Mouse (Mus musculus): ENCODE results near the gene Trpv1. TPM values are rescaled to one million over a fixed set of nuclear protein-coding genes. Genes with fewer than 3 reads are reported as not detected.

Gene Trpv1
- polyA plus RNA-seq (2015; fragmentation: Nextera tagmentation; extraction: Ambion mirVana): 0.10 TPM in 2 replicates

DNA sequence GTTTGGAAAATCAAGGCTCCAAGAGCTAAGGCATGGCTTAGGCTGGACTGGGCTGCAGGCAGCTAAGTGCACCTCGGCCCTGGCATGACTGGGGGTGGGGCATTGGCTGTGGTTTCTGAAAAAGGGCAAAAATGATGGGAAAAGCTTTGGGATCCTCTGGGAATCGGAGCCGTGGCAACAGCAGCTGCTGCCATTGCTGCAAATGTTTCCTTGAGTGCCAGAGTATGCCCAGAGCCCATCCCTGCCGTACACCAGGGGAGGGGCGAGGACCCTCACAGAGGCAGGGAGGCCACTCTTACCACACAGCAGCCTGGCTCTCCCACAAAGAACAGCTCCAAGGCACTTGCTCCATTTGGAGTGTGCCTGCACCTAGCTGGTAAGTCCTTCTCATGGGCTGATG lies at the start of gene Trpv1:
Gene Trpv1, plus strand, starts transcription at position 301 of the 400 bp plus-strand sequence.
- Histone ChIP-seq H3K9ac (no peak within 1 kb of the TSS), H3K9me3 (no peaks in the 10 kb centered on the region), H3K4me3 (replicated peaks) (no peak within 1 kb of the TSS), H3K4me2 (replicated peaks) (no peak within 1 kb of the TSS), H3K27me3 (replicated peaks) (no peaks in the 10 kb centered on the region), H3K4me1 (replicated peaks) (peaks cover 4% of the 10 kb centered on the region; the same call in 1 of the 2 replicates), H3K27ac (no peak within 1 kb of the TSS), H3K36me3 (no peaks in the 10 kb centered on the region)
- ATAC-seq: no peak
- 79% methylated on average over 5 of the region's 5 CpGs for WGBS

DNA sequence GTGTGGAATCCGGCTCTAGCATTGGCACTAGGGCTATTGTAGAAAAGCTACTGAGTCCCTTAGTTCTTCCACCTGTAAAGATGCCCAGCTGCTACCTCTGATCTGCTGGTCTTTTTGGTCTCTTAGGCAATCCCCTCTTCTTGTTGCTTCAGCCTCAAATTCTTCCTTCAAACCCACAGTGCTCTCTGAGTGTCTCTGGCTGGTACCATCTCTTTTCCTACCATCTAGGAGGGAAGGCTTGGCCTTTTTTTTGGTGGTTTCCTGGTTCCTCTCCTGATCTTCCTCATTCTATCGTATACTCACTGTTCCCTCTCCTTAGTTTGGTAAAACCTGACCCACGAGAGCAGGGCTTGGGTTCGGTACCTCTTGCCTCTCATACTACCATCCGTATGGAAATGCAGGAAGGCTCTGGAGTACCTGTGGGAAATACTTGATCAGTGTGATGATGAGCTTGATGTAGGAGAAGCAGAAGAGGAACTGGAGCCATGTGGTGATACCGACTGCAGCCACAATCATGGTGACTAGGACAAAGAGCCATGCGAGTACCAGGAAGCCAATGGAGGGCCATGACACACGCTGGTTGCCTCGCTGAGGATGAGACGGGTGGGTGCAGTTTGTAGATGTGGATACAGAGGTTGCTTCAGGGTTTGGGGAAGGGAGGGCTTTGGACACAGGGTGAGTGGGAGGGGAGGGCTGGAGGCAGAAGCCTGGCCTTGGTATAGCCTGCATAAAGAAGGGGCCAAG lies 48.0 kb upstream of the Trpv1 start:
- peaks cover 13% of the 10 kb centered on the region for H3K36me3 ChIP-seq
- no peaks in the 10 kb centered on the region for H3K27me3 ChIP-seq (replicated peaks)
- no peak overlapping the region for H3K9ac ChIP-seq
- H3K4me3 ChIP-seq (replicated peaks): no peak overlapping the region
- no peaks in the 10 kb centered on the region for H3K4me1 ChIP-seq (replicated peaks)
- no peak overlapping the region for H3K4me2 ChIP-seq (replicated peaks)
- no peak for ATAC-seq
- no peaks in the 10 kb centered on the region for H3K9me3 ChIP-seq
- H3K27ac ChIP-seq: no peak overlapping the region
- WGBS: 91% methylated on average over 10 of the region's 10 CpGs

DNA sequence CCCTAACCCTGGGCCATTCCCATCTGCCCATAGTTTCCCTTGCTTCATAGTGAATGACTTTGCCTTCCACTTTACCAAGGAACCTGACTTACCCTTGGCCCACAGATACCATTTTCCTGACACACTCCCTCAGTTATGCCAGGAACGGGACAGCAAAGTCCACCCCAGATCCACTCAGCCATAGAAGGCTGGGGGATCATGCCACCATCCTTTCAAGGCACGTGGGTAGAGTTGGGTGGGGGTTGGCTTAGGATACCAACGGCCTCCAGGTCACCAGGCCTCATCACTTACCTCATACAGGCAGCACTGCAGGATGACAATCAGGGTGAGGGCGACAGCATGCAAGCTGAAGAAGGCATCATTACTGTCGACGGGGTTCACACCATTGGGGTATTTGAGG lies 46.9 kb upstream of the Trpv1 start:
- no peak overlapping the region for H3K4me3 ChIP-seq (replicated peaks)
- H3K27ac ChIP-seq: no peak overlapping the region
- WGBS: 91% methylated on average over 6 of the region's 6 CpGs
- H3K36me3 ChIP-seq: peaks cover 9% of the 10 kb centered on the region
- H3K4me1 ChIP-seq (replicated peaks): no peaks in the 10 kb centered on the region
- H3K9ac ChIP-seq: no peak overlapping the region
- H3K9me3 ChIP-seq: no peaks in the 10 kb centered on the region
- no peak for ATAC-seq
- H3K4me2 ChIP-seq (replicated peaks): no peak overlapping the region
- H3K27me3 ChIP-seq (replicated peaks): no peaks in the 10 kb centered on the region

DNA sequence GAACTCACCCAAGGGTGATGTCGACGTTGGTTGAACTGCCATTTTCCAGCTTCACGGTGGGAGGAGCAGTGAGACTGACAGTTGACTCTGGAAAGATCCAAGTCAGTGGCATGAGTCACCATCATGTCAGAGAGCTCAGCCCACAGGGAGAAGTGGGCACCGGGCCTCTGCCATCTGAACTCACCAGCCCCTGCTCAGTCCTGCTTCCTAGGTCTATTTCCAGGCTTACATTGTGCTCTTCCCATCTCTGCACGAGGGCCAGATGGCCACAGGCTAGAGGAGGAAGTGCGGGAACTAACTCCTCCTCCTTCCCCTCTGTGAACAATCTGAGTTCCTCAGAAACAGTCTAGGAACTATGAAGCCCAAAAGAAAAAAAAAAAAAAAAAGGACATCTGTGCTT lies 41.0 kb upstream of the Trpv1 start:
- H3K36me3 ChIP-seq: peaks cover 5% of the 10 kb centered on the region; the same call in 1 of the 2 replicates
- no peaks in the 10 kb centered on the region for H3K27me3 ChIP-seq (replicated peaks)
- WGBS: 74% methylated on average over 6 of the region's 6 CpGs

DNA sequence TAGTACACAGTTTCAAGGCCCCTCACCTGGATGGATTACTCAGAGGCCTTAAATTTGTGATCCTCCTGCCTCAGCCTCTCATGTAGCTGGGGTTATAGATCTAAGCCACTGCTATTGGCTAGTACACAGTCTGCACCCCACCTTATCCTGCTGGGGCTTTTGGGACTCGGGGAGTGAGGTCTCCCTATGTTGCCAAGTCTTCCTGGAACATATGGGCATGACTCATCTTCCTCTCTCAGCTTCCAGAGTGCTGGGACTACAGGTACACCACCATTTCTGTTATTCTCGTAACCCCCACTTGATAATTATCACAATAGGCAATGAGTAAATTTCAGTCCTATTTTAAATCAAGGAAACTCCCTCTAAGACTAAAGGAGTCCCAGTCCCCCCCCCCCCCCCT lies 39.6 kb upstream of the Trpv1 start:
- WGBS: 68% methylated on average over 2 of the region's 2 CpGs
- H3K4me3 ChIP-seq (replicated peaks): no peak overlapping the region
- no peaks in the 10 kb centered on the region for H3K27me3 ChIP-seq (replicated peaks)
- 0 out of 2 replicates have a peak, but pooled peaks cover 6% of the 10 kb centered on the region for H3K4me1 ChIP-seq (replicated peaks)
- no peak overlapping the region for H3K27ac ChIP-seq
- no peak overlapping the region for H3K9ac ChIP-seq
- H3K4me2 ChIP-seq (replicated peaks): no peak overlapping the region
- no peak for ATAC-seq
- no peaks in the 10 kb centered on the region for H3K9me3 ChIP-seq
- peaks cover 5% of the 10 kb centered on the region; the same call in 1 of the 2 replicates for H3K36me3 ChIP-seq

More for the DNA sequence above, 41.0 kb upstream of the Trpv1 start:
- no peaks in the 10 kb centered on the region for H3K9me3 ChIP-seq
- H3K27ac ChIP-seq: no peak overlapping the region
- 0 out of 2 replicates have a peak, but pooled peaks cover 6% of the 10 kb centered on the region for H3K4me1 ChIP-seq (replicated peaks)
- H3K4me3 ChIP-seq (replicated peaks): no peak overlapping the region
- H3K4me2 ChIP-seq (replicated peaks): no peak overlapping the region
- no peak for ATAC-seq
- H3K9ac ChIP-seq: no peak overlapping the region

DNA sequence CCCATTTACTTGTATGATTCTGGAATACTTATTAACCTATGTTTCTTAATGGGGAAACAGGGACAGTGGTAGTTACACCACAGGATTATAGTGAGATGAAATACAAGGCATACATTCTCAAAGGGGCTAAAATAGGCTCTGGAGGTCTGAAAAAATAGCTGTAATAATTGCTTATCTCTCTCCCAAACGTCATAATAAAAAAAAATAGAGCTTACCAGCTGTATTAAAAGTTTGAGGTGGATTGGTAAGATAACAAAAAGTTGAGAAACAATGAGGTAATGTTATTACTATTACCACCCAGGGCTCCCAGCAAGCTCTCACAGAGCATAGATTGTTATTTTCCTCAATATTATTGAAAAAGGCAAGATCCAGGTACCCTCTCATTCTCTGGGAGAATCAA lies 35.9 kb upstream of the Trpv1 start:
- Histone ChIP-seq H3K4me2 (replicated peaks) (peak overlapping the region; percentile 98), H3K9ac (peak overlapping the region; percentile 51), H3K27me3 (replicated peaks) (no peaks in the 10 kb centered on the region), H3K36me3 (no peaks in the 10 kb centered on the region), H3K4me3 (replicated peaks) (peak overlapping the region; percentile 79), H3K9me3 (no peaks in the 10 kb centered on the region), H3K27ac (no peak overlapping the region), H3K4me1 (replicated peaks) (peaks cover 11% of the 10 kb centered on the region; the same call in 1 of the 2 replicates)
- ATAC-seq: no peak
- WGBS: 0% methylated on average over 1 of the region's 1 CpGs

DNA sequence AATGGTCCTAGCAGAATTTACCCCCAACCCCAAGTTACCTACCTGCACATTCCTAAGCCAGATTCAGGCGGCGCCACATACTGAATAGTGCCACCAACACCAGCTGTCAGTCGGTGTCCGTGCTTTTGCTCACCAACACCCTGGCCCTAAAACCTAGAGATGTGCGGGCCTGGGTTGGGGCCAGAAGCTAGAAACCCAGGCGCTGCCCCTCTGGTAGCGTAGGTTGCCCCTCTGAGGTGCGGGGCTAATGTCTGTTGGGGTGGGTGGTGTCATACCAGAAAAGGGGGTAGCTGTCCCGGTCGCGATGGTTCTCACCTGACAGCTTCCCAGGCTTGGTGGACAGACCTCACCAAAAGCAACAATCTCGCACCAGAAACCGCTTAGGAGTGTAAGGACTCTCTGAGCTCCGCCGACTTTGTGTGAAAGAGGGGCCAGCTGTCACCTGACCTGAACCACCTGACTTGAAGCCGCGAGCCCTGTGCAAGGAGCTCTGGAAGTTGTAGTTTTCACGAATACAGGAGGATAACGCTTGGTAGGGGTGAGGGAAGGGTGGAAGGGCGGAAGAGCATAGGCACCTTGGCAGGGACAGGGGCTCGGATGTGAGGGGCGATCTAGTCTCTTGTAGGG lies 35.4 kb upstream of the Trpv1 start, which contains the start of gene Ctns:
Gene Ctns, minus strand, starts transcription at position 440 of the 627 bp plus-strand sequence.
- Histone ChIP-seq H3K4me1 (replicated peaks) (peaks cover 11% of the 10 kb centered on the region; the same call in 1 of the 2 replicates), H3K27me3 (replicated peaks) (no peaks in the 10 kb centered on the region), H3K4me2 (replicated peaks) (peak within 1 kb of the TSS; percentile 98), H3K36me3 (no peaks in the 10 kb centered on the region), H3K4me3 (replicated peaks) (peak within 1 kb of the TSS; percentile 79), H3K9me3 (no peaks in the 10 kb centered on the region), H3K27ac (peak within 1 kb of the TSS; percentile 44; the same call in 1 of the 2 replicates), H3K9ac (peak within 1 kb of the TSS; percentile 81)
- ATAC-seq: peak; percentile 98
- WGBS: under 1% methylated on average over 22 of the region's 22 CpGs

- 0% methylated on average over 32 of the region's 32 CpGs for WGBS
- Histone ChIP-seq H3K9me3 (no peaks in the 10 kb centered on the region), H3K4me3 (replicated peaks) (peak within 1 kb of the TSS; percentile 79), H3K9ac (peak within 1 kb of the TSS; percentile 81), H3K27me3 (replicated peaks) (no peaks in the 10 kb centered on the region), H3K4me1 (replicated peaks) (peaks cover 11% of the 10 kb centered on the region; the same call in 1 of the 2 replicates), H3K36me3 (no peaks in the 10 kb centered on the region), H3K4me2 (replicated peaks) (peak within 1 kb of the TSS; percentile 98), H3K27ac (peak within 1 kb of the TSS; percentile 44; the same call in 1 of the 2 replicates)
- ATAC-seq: peak; percentile 99
Observed at GRCm38 (mm10) chr11:73199230-73199712, 34.8 kb upstream of the Trpv1 start, which contains the start of gene Shpk. Shpk (plus strand) TSS chr11:73199460.

DNA sequence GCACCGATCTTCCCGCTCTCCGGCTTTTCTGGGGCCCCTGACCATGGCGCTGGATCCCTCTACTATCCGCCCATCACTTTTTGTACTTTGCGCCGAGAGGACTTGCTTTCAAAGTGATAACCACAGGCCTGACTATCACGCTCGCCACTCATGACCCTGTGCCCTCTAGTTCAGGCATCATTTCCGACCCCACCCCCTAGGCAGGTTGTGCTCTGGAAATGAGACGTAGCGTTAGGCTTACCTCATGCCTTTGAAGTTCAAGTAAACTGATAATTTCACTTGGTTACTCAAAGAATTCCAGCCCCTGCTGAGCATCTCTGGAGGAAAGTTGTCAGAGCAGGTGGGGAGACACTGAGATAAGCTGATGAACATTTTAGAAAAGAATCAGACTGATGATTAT lies 34.2 kb upstream of the Trpv1 start:
- peak; percentile 11; the same call in 1 of the 2 replicates for ATAC-seq
- Histone ChIP-seq H3K4me3 (replicated peaks) (peak overlapping the region; percentile 79), H3K9me3 (no peaks in the 10 kb centered on the region), H3K27me3 (replicated peaks) (no peaks in the 10 kb centered on the region), H3K36me3 (no peaks in the 10 kb centered on the region), H3K4me1 (replicated peaks) (peaks cover 11% of the 10 kb centered on the region; the same call in 1 of the 2 replicates), H3K4me2 (replicated peaks) (peak overlapping the region; percentile 98), H3K9ac (peak overlapping the region; percentile 81), H3K27ac (0 out of 2 replicates have a peak overlapping the region, but pooled peaks have one; percentile 44)
- WGBS: under 1% methylated on average over 12 of the region's 12 CpGs

DNA sequence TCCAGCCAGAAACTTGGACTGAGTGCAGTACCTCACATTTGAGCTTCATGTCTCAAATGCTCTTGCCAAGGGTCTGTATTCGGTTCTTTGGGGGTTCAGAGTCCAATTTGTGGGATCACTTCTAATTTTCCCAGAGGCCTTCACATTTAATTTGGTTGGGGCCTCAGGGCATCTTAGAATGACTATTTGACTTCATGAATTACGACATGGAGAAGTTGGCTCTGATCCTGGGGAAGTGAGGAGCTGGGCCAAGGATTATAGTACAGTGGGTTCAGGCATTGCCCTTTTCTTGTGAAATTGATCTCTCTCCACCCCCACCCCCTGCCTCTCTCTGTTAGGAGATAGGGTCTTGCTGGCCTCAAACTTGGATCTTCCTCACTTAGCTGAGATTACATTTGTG lies 33.1 kb upstream of the Trpv1 start:
- no peak overlapping the region for H3K4me2 ChIP-seq (replicated peaks)
- 72% methylated on average over 2 of the region's 2 CpGs for WGBS
- no peak for ATAC-seq

GRCm38 (mm10) chr11:73201597-73201996 lies 32.5 kb upstream of the Trpv1 start:
- Histone ChIP-seq H3K27ac (no peak overlapping the region), H3K36me3 (no peaks in the 10 kb centered on the region), H3K4me3 (replicated peaks) (no peak overlapping the region), H3K9me3 (no peaks in the 10 kb centered on the region), H3K9ac (no peak overlapping the region), H3K4me1 (replicated peaks) (peaks cover 11% of the 10 kb centered on the region; the same call in 1 of the 2 replicates), H3K4me2 (replicated peaks) (no peak overlapping the region), H3K27me3 (replicated peaks) (no peaks in the 10 kb centered on the region)
- 36% methylated on average over 4 of the region's 4 CpGs for WGBS
- ATAC-seq: no peak

More for the DNA sequence above, 33.1 kb upstream of the Trpv1 start:
- Histone ChIP-seq H3K27ac (no peak overlapping the region), H3K4me1 (replicated peaks) (peaks cover 11% of the 10 kb centered on the region; the same call in 1 of the 2 replicates), H3K9ac (no peak overlapping the region), H3K27me3 (replicated peaks) (no peaks in the 10 kb centered on the region), H3K4me3 (replicated peaks) (no peak overlapping the region), H3K36me3 (no peaks in the 10 kb centered on the region), H3K9me3 (no peaks in the 10 kb centered on the region)

DNA sequence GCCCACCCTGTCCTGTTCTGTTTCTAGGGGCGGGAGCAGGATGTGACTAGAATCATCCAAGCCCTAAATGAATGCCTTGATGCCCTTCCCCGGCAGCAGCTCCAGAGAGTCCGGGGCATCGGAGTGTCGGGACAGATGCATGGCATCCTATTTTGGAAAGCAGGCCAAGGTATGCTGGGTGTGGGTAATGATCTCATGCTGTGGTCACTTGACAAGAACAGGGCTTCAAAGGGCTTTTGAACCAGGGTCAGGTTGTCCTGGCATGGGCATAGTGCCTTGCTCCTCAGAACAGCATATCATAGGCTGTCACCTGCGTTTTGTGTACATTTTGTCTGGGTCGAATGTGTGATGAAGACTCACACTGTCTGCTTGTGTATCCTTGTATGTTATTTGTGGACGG lies 30.2 kb upstream of the Trpv1 start:
- Histone ChIP-seq H3K4me2 (replicated peaks) (no peak overlapping the region), H3K4me1 (replicated peaks) (peaks cover 5% of the 10 kb centered on the region; the same call in 1 of the 2 replicates), H3K27me3 (replicated peaks) (no peaks in the 10 kb centered on the region), H3K27ac (no peak overlapping the region), H3K4me3 (replicated peaks) (no peak overlapping the region), H3K36me3 (no peaks in the 10 kb centered on the region), H3K9me3 (no peaks in the 10 kb centered on the region), H3K9ac (no peak overlapping the region)
- no peak for ATAC-seq
- WGBS: 84% methylated on average over 8 of the region's 8 CpGs
